Mouse (Mus musculus) heart, postnatal 36 days (tissue): ENCODE measurements around the gene Olfr298. TPM values are rescaled to one million over a fixed set of nuclear protein-coding genes. Genes with fewer than 3 reads are reported as not detected.

ENCODE experiments used
- DNase-seq, 2 experiments: peaks; one replicate each; pipeline ENCODE4 v3.0.0; 2021 to 2022
- intact Hi-C: fragments of 180-260 bp; cut with DNase I; formaldehyde crosslinking; loops from one replicate; pipeline ENCODE4 v1.15.1; 2025
- total RNA-seq, 2 experiments: library from RNA; stranded (reverse); gene quantifications; 2 replicates each; pipeline ENCODE4 v1.2.3; 2021

The Olfr298 gene
- total RNA-seq = not detected

DNA sequence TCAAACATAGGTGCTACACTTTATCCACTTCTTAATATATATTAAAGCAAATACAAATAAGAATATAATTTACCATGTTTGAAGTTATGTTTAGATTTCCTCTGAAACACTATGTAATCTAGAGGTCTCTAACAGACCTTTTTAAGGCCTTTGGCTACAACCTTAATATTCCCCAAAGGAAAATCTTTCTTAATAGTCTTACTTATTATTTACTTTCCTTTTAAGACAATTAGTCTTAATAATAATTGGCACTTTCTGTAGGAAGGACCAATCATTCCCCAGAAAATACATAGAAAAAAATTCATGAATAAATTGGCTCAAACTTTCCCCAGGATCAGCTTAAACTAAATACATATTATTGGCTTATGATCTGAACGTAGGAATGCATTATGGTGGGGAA lies at the start of gene Olfr298:
Olfr298 (minus strand) TSS at position 101 of the 400 bp plus-strand sequence.
- intact Hi-C loops = no loop called here
- DNase-seq = no peak

DNA sequence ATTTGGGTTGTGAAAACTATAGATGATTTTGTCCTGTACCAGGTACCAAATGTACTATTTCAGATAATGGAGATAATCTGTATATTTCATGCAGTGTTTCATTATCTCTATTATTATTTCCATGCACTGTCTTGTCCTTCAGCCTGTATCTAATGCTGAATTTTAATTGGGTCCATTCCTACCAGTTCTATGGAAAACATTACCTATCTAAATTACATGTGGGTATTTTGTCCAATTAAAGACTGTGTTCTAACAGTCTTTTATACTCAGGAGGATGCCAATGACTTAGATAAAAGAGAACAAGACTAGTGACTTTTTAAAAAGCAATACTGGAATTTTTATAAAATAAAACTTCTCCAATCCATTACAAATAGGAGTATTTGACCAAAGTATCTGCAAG lies 27.4 kb upstream of the Olfr298 start, which contains the start of gene Olfr297:
Olfr297 (plus strand) TSS at position 301 of the 400 bp plus-strand sequence.
- no peak for DNase-seq
- intact Hi-C loops = no loop called here

DNA sequence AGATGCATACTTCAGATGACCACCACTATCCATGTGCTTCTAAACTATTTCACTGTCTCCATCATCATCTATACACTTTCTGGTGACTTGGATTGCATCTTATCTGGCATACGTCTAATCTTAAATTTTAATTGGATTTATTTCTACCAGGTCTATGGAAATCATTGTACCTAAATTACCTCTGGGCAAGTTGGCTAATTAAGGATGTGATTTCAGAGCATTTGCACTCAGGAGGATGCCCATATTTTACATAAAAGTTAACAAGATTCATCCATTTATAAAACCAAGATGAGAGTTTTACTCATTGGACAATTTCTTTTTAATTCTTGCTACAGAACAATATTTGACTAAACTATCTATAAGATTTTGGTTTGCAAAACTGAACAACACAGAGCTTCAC lies 32.7 kb downstream of the Olfr298 start, which contains the start of gene Olfr299:
Olfr299 (plus strand) TSS at position 301 of the 400 bp plus-strand sequence.
- DNase-seq = no peak
- intact Hi-C loops = no loop called here

Other genes with a start within 250 kb of the Olfr298 start
- not detected for gene Vmn2r76, start 246.2 kb downstream of the Olfr298 start, total RNA-seq
- not detected for gene Olfr310, start 215.3 kb downstream of the Olfr298 start, total RNA-seq
- gene Olfr309, start 178.8 kb downstream of the Olfr298 start, total RNA-seq = not detected
- not detected for gene Olfr308, start 166.9 kb downstream of the Olfr298 start, total RNA-seq
- not detected for gene Olfr307, start 154.9 kb downstream of the Olfr298 start, total RNA-seq
- gene Olfr305, start 125.6 kb downstream of the Olfr298 start, total RNA-seq = not detected
- not detected for gene Olfr304, start 105.8 kb downstream of the Olfr298 start, total RNA-seq
- gene Olfr303, start 94.7 kb downstream of the Olfr298 start, total RNA-seq = not detected
- gene Olfr301, start 88.6 kb downstream of the Olfr298 start, total RNA-seq = not detected
- not detected for gene Olfr299, start 32.6 kb downstream of the Olfr298 start, total RNA-seq
- gene Olfr297, start 27.5 kb upstream of the Olfr298 start, total RNA-seq = not detected
- gene Olfr295, start 91.4 kb upstream of the Olfr298 start, total RNA-seq = not detected
- gene Olfr294, start 124.2 kb upstream of the Olfr298 start, total RNA-seq = not detected
- gene Olfr293, start 156.6 kb upstream of the Olfr298 start, total RNA-seq = not detected
- not detected for gene Olfr292, start 195.8 kb upstream of the Olfr298 start, total RNA-seq